Mouse (Mus musculus) C2C12 (cell line): ENCODE measurements around the gene Lap3.

Source experiments
- CEBPB ChIP-seq: IDR thresholded peaks from one replicate; pipeline ENCODE4 v1.6.1; 2011; ENCODE audit warnings: low read depth, mild to moderate bottlenecking, control low read depth, moderate library complexity
- CTCF ChIP-seq: IDR thresholded peaks from one replicate; pipeline ENCODE4 v1.5.1; 2011; ENCODE audit not compliant: control insufficient read depth, insufficient read depth, insufficient read length
- FOSL1 ChIP-seq: IDR thresholded peaks from one replicate; pipeline ENCODE4 v1.8.0; 2011; ENCODE audit warnings: mild to moderate bottlenecking, low read length; ENCODE audit not compliant: poor library complexity, insufficient read depth, severe bottlenecking
- MAX ChIP-seq: IDR thresholded peaks from one replicate; pipeline ENCODE4 v1.6.1; 2011; ENCODE audit warnings: mild to moderate bottlenecking, control low read depth
- MYOD1 ChIP-seq: IDR thresholded peaks from one replicate; pipeline ENCODE4 v1.6.1; 2011; ENCODE audit warnings: low read depth; ENCODE audit not compliant: control insufficient read depth, insufficient read length
- MYOG ChIP-seq: IDR thresholded peaks from one replicate; pipeline ENCODE4 v1.6.1; 2011; ENCODE audit not compliant: control insufficient read depth, insufficient read length; ENCODE audit errors: extremely low read depth
- USF1 ChIP-seq: IDR thresholded peaks from one replicate; pipeline ENCODE4 v1.6.1; 2011; ENCODE audit warnings: low read depth, mild to moderate bottlenecking, control low read depth, moderate library complexity

- TF ChIP-seq CTCF, result no peak
- no peak for TF ChIP-seq MYOG
- TF ChIP-seq CEBPB, result no peak
- TF ChIP-seq MAX, result no peak
- TF ChIP-seq USF1, result no peak
- TF ChIP-seq FOSL1, result no peak
- no peak for TF ChIP-seq MYOD1
These were observed 15.6 kb upstream of the Lap3 start for GRCm38 (mm10) chr5:45477601-45478000.
